Mouse (Mus musculus): ENCODE data around the gene Amn1. TPM values are rescaled to one million over a fixed set of nuclear protein-coding genes. Genes with fewer than 3 reads are reported as not detected.

Amn1 gene
- total RNA-seq, 2 experiments from 2014 or later = 21.2 to 30.3 TPM

- intact Hi-C loops (cut with DNase I) = loop anchor here (1.0 to 10.0 kb wide), 4 partner anchors 19 to 285 kb away; partner anchors contain the start of genes Dennd5b and Ipo8
- peak; percentile 75 to 88 for DNase-seq
These were observed 68.7 kb downstream of the Amn1 start for GRCm38 (mm10) chr6:149119853-149120252.

- intact Hi-C loops (cut with DNase I) = loop anchor here (1.0 to 2.0 kb wide), 2 partner anchors 18 to 61 kb away; partner anchors contain the start of gene Dennd5b
- peak; percentile 41 to 44 for DNase-seq
These were observed 69.6 kb downstream of the Amn1 start for GRCm38 (mm10) chr6:149118935-149119334.

- intact Hi-C loops (cut with DNase I) = no loop called here
- DNase-seq = no peak
These were observed 71.5 kb downstream of the Amn1 start for GRCm38 (mm10) chr6:149116992-149117391.

- DNase-seq = no peak
- intact Hi-C loops (cut with DNase I) = no loop called here
These were observed 79.6 kb downstream of the Amn1 start for GRCm38 (mm10) chr6:149108909-149109308.

GRCm38 (mm10) chr6:149107615-149108014, 80.9 kb downstream of the Amn1 start:
- no peak for DNase-seq
- intact Hi-C loops (cut with DNase I) = no loop called here

Other genes starting within 250 kb of the Amn1 start
- 10 to 100 TPM in 1 of 2 experiments, 1 to 10 TPM in 1; 9.0 to 11.6 TPM for gene Sinhcaf, start 242.2 kb downstream of the Amn1 start, total RNA-seq (2021)
- gene Dennd5b, start 87.0 kb downstream of the Amn1 start, total RNA-seq (2021) = 10 to 100 TPM; 27.7 to 32.6 TPM
- gene Gm10203, start 58.5 kb downstream of the Amn1 start, total RNA-seq (2021) = not detected
- 10 to 100 TPM; 19.1 to 32.9 TPM for gene Etfbkmt, start 48.9 kb downstream of the Amn1 start, total RNA-seq (2021)
- gene Resf1, start 120.7 kb upstream of the Amn1 start, total RNA-seq (2021) = 10 to 100 TPM; 29.4 to 42.3 TPM
- 1 to 10 TPM; 2.6 to 2.9 TPM for gene Bicd1, start 220.2 kb upstream of the Amn1 start, total RNA-seq (2021)

All from heart, postnatal 10 days (tissue).